Mouse (Mus musculus): ENCODE data around the gene Ntf5. TPM values are rescaled to one million over a fixed set of nuclear protein-coding genes. Genes with fewer than 3 reads are reported as not detected.

Gene Ntf5
- polyA plus RNA-seq, 1 experiment from 2014 or later, result 2.1 TPM

DNA sequence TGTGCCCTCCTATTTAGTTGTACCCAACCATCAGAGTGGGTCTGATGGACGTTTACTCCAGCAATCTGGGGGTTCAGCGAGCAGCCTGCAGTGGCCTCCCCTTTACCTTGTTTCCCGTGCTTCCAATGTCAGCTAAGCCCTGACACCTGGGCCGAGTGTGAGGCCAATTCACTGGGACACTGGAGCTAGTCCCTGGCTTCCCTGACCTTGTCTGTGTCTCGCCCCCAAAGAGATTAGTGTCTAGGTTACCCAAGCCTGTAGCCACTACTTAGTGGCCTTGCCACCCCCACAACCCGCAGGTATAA is 7.1 kb downstream of the Ntf5 start, which contains the start of gene Lhb:
Gene Lhb (plus strand): TSS at position 206 of the 305 bp plus-strand sequence.
- H3K27me3 ChIP-seq (replicated peaks), result peaks cover 15% of the 10 kb centered on the region
- H3K27ac ChIP-seq, result no peak within 1 kb of the TSS
- H3K4me2 ChIP-seq (replicated peaks), result peak within 1 kb of the TSS; percentile 31; the same call in 1 of the 2 replicates
- 0 out of 2 replicates have a peak within 1 kb of the TSS, but pooled peaks have one; percentile 13 for H3K9ac ChIP-seq
- WGBS, result 58% methylated on average over 6 of the region's 6 CpGs
- no peaks in the 10 kb centered on the region for H3K9me3 ChIP-seq
- ATAC-seq, result no peak
- peaks cover 13% of the 10 kb centered on the region for H3K4me1 ChIP-seq (replicated peaks)
- peaks cover 36% of the 10 kb centered on the region for H3K36me3 ChIP-seq
- no peak within 1 kb of the TSS for H3K4me3 ChIP-seq (replicated peaks)

DNA sequence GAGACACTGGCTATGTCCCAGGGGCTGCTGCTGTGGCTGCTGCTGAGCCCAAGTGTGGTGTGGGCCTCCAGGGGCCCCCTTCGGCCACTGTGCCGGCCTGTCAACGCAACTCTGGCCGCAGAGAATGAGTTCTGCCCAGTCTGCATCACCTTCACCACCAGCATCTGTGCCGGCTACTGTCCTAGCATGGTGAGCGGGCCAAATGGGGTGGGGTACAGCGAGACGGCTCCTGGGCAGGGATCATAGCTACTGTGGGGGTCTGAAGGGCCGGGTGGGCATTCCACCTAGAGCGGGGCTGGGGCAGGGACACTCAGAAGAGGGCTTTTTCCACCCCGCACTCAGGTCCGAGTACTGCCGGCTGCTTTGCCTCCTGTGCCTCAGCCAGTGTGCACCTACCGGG is 7.7 kb downstream of the Ntf5 start:
- H3K4me3 ChIP-seq (replicated peaks), result no peak overlapping the region
- ATAC-seq, result no peak
- peaks cover 10% of the 10 kb centered on the region for H3K4me1 ChIP-seq (replicated peaks)
- no peak overlapping the region for H3K4me2 ChIP-seq (replicated peaks)
- no peak overlapping the region for H3K9ac ChIP-seq
- no peak overlapping the region for H3K27ac ChIP-seq
- H3K36me3 ChIP-seq, result peaks cover 37% of the 10 kb centered on the region
- H3K27me3 ChIP-seq (replicated peaks), result peaks cover 10% of the 10 kb centered on the region
- whole genome bisulfite sequencing, result 92% methylated on average over 14 of the region's 14 CpGs
- no peaks in the 10 kb centered on the region for H3K9me3 ChIP-seq

DNA sequence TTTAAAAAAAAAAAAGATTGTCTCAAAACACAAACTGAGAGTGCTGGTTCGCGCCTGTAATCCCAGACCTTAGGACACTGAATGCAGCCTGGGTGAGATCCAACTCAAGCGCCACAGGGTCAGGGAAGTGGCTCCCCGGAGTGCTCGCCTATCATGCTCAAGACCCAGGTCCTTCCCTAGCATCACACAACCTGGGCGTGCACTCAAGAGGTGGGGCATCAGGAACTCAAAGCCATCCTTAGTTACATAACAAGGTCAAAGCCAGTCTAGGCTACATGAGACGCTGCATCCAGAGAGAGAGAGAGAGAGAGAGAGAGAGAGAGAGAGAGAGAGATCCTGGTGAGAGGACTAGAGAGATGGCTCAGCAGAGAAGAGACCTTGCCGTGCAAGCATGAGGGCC is 13.1 kb downstream of the Ntf5 start:
- Histone ChIP-seq H3K4me2 (replicated peaks) (no peak overlapping the region), H3K9me3 (no peaks in the 10 kb centered on the region), H3K4me1 (replicated peaks) (no peaks in the 10 kb centered on the region), H3K27ac (no peak overlapping the region), H3K36me3 (peaks cover 56% of the 10 kb centered on the region), H3K9ac (no peak overlapping the region), H3K27me3 (replicated peaks) (no peaks in the 10 kb centered on the region), H3K4me3 (replicated peaks) (no peak overlapping the region)
- WGBS, result 93% methylated on average over 8 of the region's 8 CpGs
- ATAC-seq, result no peak

DNA sequence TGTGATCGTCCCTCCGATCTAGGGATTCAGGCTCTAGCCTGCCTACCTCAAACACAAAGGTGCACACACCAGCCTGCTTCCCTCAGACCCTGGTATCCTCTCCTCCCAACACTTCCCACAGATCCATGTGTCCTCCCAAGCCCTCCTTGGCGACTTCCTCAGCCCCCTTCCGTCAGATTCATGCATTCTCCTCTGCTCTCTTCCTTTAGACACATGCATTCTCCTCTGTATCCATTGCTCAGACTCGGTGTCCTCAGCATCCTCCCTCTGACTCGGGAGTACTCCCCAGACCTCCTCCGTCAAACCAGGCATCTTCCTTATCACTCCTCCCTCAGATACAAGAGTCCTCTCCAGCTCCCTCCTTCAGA is 20.3 kb downstream of the Ntf5 start:
- Histone ChIP-seq H3K4me2 (replicated peaks) (peak overlapping the region; percentile 90), H3K4me1 (replicated peaks) (peaks cover 39% of the 10 kb centered on the region), H3K4me3 (replicated peaks) (peak overlapping the region; percentile 73), H3K9ac (peak overlapping the region; percentile 80), H3K36me3 (peaks cover 22% of the 10 kb centered on the region), H3K9me3 (no peaks in the 10 kb centered on the region), H3K27me3 (replicated peaks) (no peaks in the 10 kb centered on the region), H3K27ac (peak overlapping the region; percentile 86)
- no peak for ATAC-seq
- under 1% methylated on average over 7 of the region's 7 CpGs for WGBS

DNA sequence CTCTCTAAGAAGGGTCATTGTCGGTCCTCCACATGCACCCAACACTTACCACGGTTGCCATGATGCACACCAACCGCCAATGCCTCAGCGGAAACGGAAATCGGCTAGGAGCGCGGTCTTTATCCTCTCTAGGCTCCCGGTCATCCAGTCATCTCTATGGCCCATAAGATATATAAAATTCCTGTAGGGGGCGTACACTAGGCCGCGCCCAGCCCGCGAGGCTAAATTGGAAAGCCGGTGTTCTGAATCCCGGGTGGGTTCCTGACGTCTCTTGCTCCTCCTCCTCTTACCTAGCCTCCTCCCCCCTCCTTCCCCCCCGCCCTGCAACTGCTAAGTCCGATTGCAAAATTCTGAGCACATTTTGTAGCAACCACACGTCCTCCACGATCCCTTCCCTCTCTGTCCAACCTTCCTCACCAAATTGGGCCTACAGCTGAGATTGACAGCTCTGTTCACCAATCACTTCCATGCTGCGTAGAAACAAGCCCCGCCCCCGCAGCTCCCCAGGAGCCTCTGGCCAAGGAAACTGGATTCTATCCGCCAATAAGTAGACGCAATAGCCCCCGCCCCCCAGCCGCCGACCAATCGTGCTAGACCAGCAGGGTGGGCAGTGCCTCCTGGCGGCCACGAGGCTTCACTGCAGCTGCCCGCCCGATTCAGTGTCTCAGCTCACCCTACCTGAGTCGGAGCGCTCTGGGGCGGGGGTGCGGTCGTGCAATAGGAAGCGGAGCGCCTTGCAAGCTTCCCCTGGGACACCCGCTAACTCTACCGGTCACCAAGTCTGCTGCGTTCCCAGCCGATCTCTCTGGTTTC is 20.9 kb downstream of the Ntf5 start, which contains the start of gene Gys1:
Gene Gys1 (plus strand): TSS at position 642 of the 813 bp plus-strand sequence.
- Histone ChIP-seq H3K9me3 (no peaks in the 10 kb centered on the region), H3K4me2 (replicated peaks) (peak within 1 kb of the TSS; percentile 90), H3K27ac (peak within 1 kb of the TSS; percentile 86), H3K27me3 (replicated peaks) (no peaks in the 10 kb centered on the region), H3K36me3 (peaks cover 17% of the 10 kb centered on the region), H3K4me3 (replicated peaks) (peak within 1 kb of the TSS; percentile 73), H3K4me1 (replicated peaks) (peaks cover 39% of the 10 kb centered on the region), H3K9ac (peak within 1 kb of the TSS; percentile 80)
- peak; percentile 98 for ATAC-seq
- under 1% methylated on average over 45 of the region's 45 CpGs for WGBS

DNA sequence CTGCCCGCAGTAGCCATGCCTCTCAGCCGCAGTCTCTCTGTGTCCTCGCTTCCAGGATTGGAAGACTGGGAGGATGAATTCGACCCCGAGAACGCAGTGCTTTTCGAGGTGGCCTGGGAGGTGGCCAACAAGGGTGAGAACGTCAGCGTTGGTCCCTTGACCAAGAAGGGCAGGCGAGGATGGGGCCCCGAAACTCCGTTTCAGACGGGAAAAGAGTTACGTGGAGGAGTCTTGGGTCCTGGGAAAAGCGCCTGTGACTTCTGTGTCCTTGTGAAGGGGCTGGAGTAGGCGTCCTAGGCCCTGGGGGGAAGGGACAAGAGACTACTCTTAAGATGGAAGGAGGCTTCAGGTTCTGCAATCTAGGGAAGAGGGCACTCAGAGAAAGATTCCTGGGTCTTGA is 21.5 kb downstream of the Ntf5 start:
- Histone ChIP-seq H3K4me3 (replicated peaks) (peak overlapping the region; percentile 73), H3K9me3 (no peaks in the 10 kb centered on the region), H3K36me3 (peaks cover 18% of the 10 kb centered on the region), H3K9ac (peak overlapping the region; percentile 77), H3K27ac (peak overlapping the region; percentile 81), H3K4me2 (replicated peaks) (peak overlapping the region; percentile 76), H3K4me1 (replicated peaks) (peaks cover 39% of the 10 kb centered on the region), H3K27me3 (replicated peaks) (no peaks in the 10 kb centered on the region)
- ATAC-seq, result peak; percentile 16
- WGBS, result 2% methylated on average over 16 of the region's 16 CpGs

DNA sequence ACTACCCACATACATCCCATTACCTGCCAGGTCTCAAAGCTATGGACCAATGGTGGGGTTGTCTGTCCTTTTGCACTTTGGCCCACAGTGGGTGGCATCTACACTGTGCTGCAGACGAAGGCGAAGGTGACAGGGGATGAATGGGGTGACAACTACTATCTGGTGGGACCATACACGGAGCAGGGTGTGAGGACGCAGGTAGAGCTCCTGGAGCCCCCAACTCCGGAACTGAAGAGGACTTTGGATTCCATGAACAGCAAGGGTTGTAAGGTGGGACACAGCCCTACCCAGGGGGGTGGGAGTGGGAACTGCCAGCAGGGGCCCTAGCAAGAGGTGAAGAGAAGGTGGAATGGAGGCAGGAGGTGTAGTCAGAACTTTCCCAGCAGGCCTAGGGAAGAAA is 22.9 kb downstream of the Ntf5 start:
- 91% methylated on average over 5 of the region's 5 CpGs for WGBS
- H3K9ac ChIP-seq, result no peak overlapping the region

DNA sequence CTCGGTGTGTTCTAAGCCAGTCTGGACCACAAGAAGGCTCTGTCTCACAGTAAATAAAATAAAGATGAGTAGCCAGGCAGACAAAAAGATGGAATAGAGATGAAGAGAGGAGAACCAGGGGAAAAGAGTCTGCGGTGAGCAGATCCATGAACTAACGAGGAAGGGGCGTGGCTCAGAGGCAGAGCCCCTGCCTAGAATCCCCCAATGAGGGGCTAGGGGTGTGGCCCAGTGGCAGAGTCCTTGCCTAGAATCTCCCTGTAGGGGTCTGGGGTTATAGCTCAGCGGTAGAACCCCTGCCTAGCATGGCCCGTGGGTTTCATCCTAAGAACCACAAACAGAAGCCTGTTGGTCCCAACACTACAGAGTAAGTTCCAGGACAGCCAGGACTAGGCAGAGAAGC is 23.6 kb downstream of the Ntf5 start:
- WGBS, result 40% methylated on average over 6 of the region's 6 CpGs
- Histone ChIP-seq H3K27me3 (replicated peaks) (no peaks in the 10 kb centered on the region), H3K4me1 (replicated peaks) (peaks cover 39% of the 10 kb centered on the region), H3K4me2 (replicated peaks) (no peak overlapping the region), H3K4me3 (replicated peaks) (no peak overlapping the region), H3K9me3 (no peaks in the 10 kb centered on the region), H3K36me3 (0 out of 2 replicates have a peak, but pooled peaks cover 7% of the 10 kb centered on the region), H3K27ac (no peak overlapping the region), H3K9ac (no peak overlapping the region)
- no peak for ATAC-seq

More for the DNA sequence above, 22.9 kb downstream of the Ntf5 start:
- no peak overlapping the region for H3K27ac ChIP-seq
- ATAC-seq, result no peak
- H3K36me3 ChIP-seq, result 0 out of 2 replicates have a peak, but pooled peaks cover 11% of the 10 kb centered on the region
- H3K4me2 ChIP-seq (replicated peaks), result peak overlapping the region; percentile 76
- no peaks in the 10 kb centered on the region for H3K27me3 ChIP-seq (replicated peaks)
- no peaks in the 10 kb centered on the region for H3K9me3 ChIP-seq
- H3K4me3 ChIP-seq (replicated peaks), result no peak overlapping the region
- peaks cover 39% of the 10 kb centered on the region for H3K4me1 ChIP-seq (replicated peaks)

DNA sequence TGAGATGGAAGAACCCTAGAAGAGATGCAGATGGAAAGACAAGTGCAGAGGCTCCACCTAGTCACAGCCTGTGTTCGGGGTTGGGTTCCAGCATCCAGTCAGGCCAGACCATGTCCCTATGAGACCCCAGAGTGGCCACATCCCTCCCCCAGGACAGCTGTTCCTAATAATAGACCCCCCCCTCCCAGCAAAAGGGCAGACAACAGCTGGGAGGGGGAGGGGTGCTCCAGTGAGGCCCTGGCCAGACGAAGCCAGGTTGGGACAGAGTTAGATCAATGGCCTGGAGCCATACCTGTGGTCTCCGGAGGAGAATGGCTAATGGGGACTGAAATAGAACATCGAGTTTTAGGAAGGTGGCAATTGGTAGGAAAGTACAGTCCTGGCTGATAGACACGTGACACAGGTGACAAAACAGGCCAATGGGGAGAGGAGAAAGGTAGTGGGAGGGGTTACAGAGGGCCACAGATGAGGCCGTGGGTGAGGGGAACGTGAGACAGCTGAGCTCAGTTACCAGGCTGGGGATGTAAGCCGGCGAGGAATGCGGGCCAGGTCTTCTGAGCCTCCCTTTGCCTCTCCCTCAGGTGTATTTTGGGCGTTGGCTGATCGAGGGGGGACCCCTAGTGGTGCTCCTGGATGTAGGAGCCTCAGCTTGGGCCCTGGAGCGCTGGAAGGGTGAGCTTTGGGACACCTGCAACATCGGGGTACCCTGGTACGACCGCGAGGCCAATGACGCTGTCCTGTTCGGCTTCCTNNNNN is 24.2 kb downstream of the Ntf5 start, which contains the start of gene Ruvbl2:
Gene Ruvbl2 (minus strand): TSS at position 576 of the 756 bp plus-strand sequence.
- Histone ChIP-seq H3K4me3 (replicated peaks) (no peak within 1 kb of the TSS), H3K9me3 (no peaks in the 10 kb centered on the region)
- ATAC-seq, result no peak

DNA sequence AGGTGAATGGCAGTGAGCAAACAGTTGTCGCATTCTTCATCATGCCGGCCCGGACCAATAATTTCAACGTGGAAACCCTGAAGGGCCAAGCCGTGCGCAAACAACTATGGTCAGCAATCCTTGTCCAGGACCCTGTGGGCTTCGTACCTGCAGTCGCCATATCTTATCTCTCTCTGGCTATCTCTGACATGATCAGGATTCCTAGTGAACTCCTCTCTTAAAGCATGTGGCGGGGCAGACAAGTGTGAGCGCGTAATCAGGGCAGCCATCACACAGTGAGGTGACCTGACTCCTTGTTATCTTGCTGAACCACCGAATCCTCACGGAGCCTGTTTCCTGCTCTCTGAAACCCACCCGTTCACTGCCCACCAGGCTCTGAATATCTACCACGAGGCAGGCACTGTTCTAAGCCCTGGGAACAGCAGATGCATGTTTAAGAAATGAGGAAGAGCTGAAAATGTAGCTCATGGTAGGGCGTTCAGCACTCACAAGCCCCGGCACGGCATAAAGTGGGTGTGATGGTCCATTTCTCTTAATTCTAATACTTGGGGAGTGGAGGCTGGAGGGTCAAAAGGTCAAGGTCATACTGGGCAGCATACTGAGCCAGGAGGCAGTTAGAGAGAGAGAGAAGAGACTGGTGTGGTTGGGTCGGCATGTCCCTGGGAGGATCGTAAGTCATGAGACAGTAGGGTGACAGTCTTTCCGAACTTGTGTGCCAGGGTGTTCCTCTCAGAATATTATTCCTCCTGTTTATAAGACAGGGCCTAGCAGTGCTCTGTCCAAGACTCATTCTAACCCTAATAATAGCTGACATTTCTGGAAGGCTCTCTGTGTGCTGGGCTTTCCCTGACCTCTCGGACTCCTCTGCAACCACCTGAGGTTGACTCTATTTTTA is 30.3 kb downstream of the Ntf5 start:
- peaks cover 30% of the 10 kb centered on the region for H3K36me3 ChIP-seq
- no peak for ATAC-seq
- H3K27ac ChIP-seq, result no peak overlapping the region
- H3K9ac ChIP-seq, result no peak overlapping the region
- WGBS, result 76% methylated on average over 22 of the region's 22 CpGs
- no peaks in the 10 kb centered on the region for H3K4me1 ChIP-seq (replicated peaks)
- no peaks in the 10 kb centered on the region for H3K9me3 ChIP-seq
- no peak overlapping the region for H3K4me2 ChIP-seq (replicated peaks)
- H3K4me3 ChIP-seq (replicated peaks), result no peak overlapping the region
- H3K27me3 ChIP-seq (replicated peaks), result no peaks in the 10 kb centered on the region

More for the DNA sequence above, 24.2 kb downstream of the Ntf5 start, which contains the start of gene Ruvbl2:
- WGBS, result 21% methylated on average over 19 of the region's 19 CpGs
- Histone ChIP-seq H3K27ac (no peak within 1 kb of the TSS), H3K36me3 (0 out of 2 replicates have a peak, but pooled peaks cover 7% of the 10 kb centered on the region), H3K4me2 (replicated peaks) (peak within 1 kb of the TSS; percentile 7), H3K27me3 (replicated peaks) (no peaks in the 10 kb centered on the region), H3K4me1 (replicated peaks) (peaks cover 38% of the 10 kb centered on the region), H3K9ac (no peak within 1 kb of the TSS)

DNA sequence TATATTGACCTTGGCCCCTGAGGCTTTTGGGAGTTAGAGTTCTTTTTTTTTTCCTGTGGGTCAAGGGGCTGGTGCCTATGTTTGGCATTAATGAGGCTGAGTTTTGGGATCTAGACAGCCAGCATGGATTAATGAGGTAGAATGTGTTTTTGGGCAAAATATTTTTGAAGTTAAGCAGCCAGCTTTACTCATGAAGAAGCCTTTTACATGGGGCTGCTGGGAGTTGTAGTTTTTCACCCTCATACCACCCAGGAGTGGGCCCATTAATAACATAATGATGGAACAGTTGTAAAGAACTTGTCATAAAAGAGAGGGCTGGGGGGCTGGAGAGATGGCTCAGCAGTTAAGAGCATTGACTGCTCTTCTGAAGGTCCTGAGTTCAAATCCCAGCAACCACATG is 33.1 kb downstream of the Ntf5 start:
- H3K4me3 ChIP-seq (replicated peaks), result no peak overlapping the region
- no peak overlapping the region for H3K27ac ChIP-seq
- no peak overlapping the region for H3K4me2 ChIP-seq (replicated peaks)
- no peaks in the 10 kb centered on the region for H3K4me1 ChIP-seq (replicated peaks)
- H3K36me3 ChIP-seq, result peaks cover 27% of the 10 kb centered on the region
- H3K9me3 ChIP-seq, result no peaks in the 10 kb centered on the region
- no peaks in the 10 kb centered on the region for H3K27me3 ChIP-seq (replicated peaks)
- H3K9ac ChIP-seq, result no peak overlapping the region
- no peak for ATAC-seq

Measured in intestine, embryonic 15.5 days (tissue).